Mouse (Mus musculus) C2C12 (cell line): ENCODE results near the gene Mecom. TPM values are rescaled to one million over a fixed set of nuclear protein-coding genes. Genes with fewer than 3 reads are reported as not detected.

Experiments used
- H3K27me3 ChIP-seq: one replicate; pipeline ENCODE4 v1.6.1; 2011; ENCODE audit not compliant: control insufficient read depth, insufficient read depth, insufficient read length
- H3K36me3 ChIP-seq: one replicate; pipeline ENCODE4 v1.6.1; 2011; ENCODE audit not compliant: control insufficient read depth, insufficient read depth
- H3K4me3 ChIP-seq: one replicate; pipeline ENCODE4 v1.5.1; 2011; ENCODE audit warnings: mild to moderate bottlenecking, control low read depth; ENCODE audit not compliant: poor library complexity, insufficient read depth, severe bottlenecking
- H3K79me2 ChIP-seq: one replicate; pipeline ENCODE4 v1.6.1; 2011; ENCODE audit not compliant: control insufficient read depth, insufficient read depth
- H3K79me3 ChIP-seq: one replicate; pipeline ENCODE4 v1.6.1; 2011; ENCODE audit warnings: low read depth, control low read depth
- H3ac ChIP-seq: one replicate; pipeline ENCODE3; 2011; ENCODE audit warnings: low read depth; ENCODE audit not compliant: control insufficient read depth, insufficient read length
- CEBPB ChIP-seq: IDR thresholded peaks from one replicate; pipeline ENCODE4 v1.6.1; 2011; ENCODE audit warnings: low read depth, mild to moderate bottlenecking, control low read depth, moderate library complexity
- CTCF ChIP-seq: IDR thresholded peaks from one replicate; pipeline ENCODE4 v1.5.1; 2011; ENCODE audit not compliant: control insufficient read depth, insufficient read depth, insufficient read length
- FOSL1 ChIP-seq: IDR thresholded peaks from one replicate; pipeline ENCODE4 v1.8.0; 2011; ENCODE audit warnings: mild to moderate bottlenecking, low read length; ENCODE audit not compliant: poor library complexity, insufficient read depth, severe bottlenecking
- MAX ChIP-seq: IDR thresholded peaks from one replicate; pipeline ENCODE4 v1.6.1; 2011; ENCODE audit warnings: mild to moderate bottlenecking, control low read depth
- MYOD1 ChIP-seq: IDR thresholded peaks from one replicate; pipeline ENCODE4 v1.6.1; 2011; ENCODE audit warnings: low read depth; ENCODE audit not compliant: control insufficient read depth, insufficient read length
- MYOG ChIP-seq: IDR thresholded peaks from one replicate; pipeline ENCODE4 v1.6.1; 2011; ENCODE audit not compliant: control insufficient read depth, insufficient read length; ENCODE audit errors: extremely low read depth
- USF1 ChIP-seq: IDR thresholded peaks from one replicate; pipeline ENCODE4 v1.6.1; 2011; ENCODE audit warnings: low read depth, mild to moderate bottlenecking, control low read depth, moderate library complexity
- polyA plus RNA-seq: library from polyadenylated mRNA; unstranded; fragments of >200 nt; fragmentation: generic; extraction: Trizol; gene quantifications from one replicate; pipeline ENCODE4 v1.2.1, GENCODE M21; 2012; ENCODE audit warnings: missing spikeins

Mecom gene
- polyA plus RNA-seq, 1 experiment = 1.3 TPM

- TF ChIP-seq FOSL1 = no peak
- TF ChIP-seq MYOD1 = no peak
- TF ChIP-seq MYOG = no peak
- no peak for TF ChIP-seq CTCF
- no peak for TF ChIP-seq CEBPB
- no peak for TF ChIP-seq MAX
- no peak for TF ChIP-seq USF1
- Histone ChIP-seq H3K79me2 (no peaks in the 10 kb centered on the region), H3K4me3 (no peak overlapping the region), H3K36me3 (no peaks in the 10 kb centered on the region), H3K27me3 (no peaks in the 10 kb centered on the region), H3ac (no peak overlapping the region), H3K79me3 (no peaks in the 10 kb centered on the region)
Measured at GRCm38 (mm10) chr3:30460890-30461578, 86.8 kb downstream of the Mecom start.

- no peak for TF ChIP-seq CEBPB
- no peak for TF ChIP-seq MYOD1
- no peak for TF ChIP-seq MYOG
- TF ChIP-seq MAX = no peak
- no peak for TF ChIP-seq CTCF
- no peak for TF ChIP-seq FOSL1
- no peak for TF ChIP-seq USF1
- no peaks in the 10 kb centered on the region for H3K79me2 ChIP-seq
- H3K36me3 ChIP-seq = no peaks in the 10 kb centered on the region
- H3K4me3 ChIP-seq = no peak overlapping the region
- H3ac ChIP-seq = no peak overlapping the region
- no peaks in the 10 kb centered on the region for H3K27me3 ChIP-seq
- no peaks in the 10 kb centered on the region for H3K79me3 ChIP-seq
Measured at GRCm38 (mm10) chr3:30459626-30460025, 88.2 kb downstream of the Mecom start.

DNA sequence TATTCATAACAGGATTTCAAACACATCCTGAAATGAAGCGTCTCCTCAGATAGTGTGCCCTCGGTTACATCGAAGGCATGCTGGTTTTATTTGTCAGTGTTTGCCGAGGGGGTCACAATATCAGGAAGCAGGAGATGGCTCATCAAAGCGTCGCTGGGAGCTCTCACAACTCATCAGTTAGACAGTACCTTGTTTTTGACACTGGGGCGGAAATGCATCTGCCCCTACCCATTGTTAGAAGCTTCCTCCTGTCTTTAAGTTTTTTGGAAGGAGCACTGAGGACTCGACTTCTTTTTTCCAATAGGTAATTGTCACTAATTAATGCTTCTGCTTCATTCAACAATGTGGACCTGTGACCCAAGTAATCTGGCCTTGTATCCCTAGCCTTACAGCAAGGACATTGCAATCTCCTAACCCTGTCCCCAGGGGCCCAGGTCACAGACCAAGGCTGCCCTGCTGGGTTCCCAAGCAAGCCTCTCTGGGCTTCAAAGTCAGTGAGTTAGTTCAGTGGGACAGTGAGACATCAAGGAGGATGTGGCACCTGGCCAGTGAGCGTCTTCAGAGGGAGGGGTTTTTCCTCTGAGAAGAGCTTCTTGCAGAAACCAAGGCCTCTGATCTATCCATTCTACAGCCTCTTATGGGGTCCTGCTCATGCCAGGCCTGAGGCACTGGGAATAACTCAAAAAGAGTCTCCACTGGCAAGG is 89.7 kb downstream of the Mecom start:
- no peaks in the 10 kb centered on the region for H3K27me3 ChIP-seq

GRCm38 (mm10) chr3:30455902-30456301 is 91.9 kb downstream of the Mecom start:
- H3K79me3 ChIP-seq = no peaks in the 10 kb centered on the region
- no peak overlapping the region for H3K4me3 ChIP-seq
- H3K79me2 ChIP-seq = no peaks in the 10 kb centered on the region
- H3ac ChIP-seq = no peak overlapping the region
- TF ChIP-seq MYOG (no peak), MYOD1 (no peak), CTCF (no peak), FOSL1 (no peak), USF1 (no peak), MAX (no peak), CEBPB (no peak)
- H3K36me3 ChIP-seq = no peaks in the 10 kb centered on the region
- no peaks in the 10 kb centered on the region for H3K27me3 ChIP-seq

More for the DNA sequence above, 89.7 kb downstream of the Mecom start:
- no peaks in the 10 kb centered on the region for H3K79me2 ChIP-seq
- no peak overlapping the region for H3ac ChIP-seq
- no peak overlapping the region for H3K4me3 ChIP-seq
- no peaks in the 10 kb centered on the region for H3K79me3 ChIP-seq
- no peak for TF ChIP-seq FOSL1
- no peaks in the 10 kb centered on the region for H3K36me3 ChIP-seq

DNA sequence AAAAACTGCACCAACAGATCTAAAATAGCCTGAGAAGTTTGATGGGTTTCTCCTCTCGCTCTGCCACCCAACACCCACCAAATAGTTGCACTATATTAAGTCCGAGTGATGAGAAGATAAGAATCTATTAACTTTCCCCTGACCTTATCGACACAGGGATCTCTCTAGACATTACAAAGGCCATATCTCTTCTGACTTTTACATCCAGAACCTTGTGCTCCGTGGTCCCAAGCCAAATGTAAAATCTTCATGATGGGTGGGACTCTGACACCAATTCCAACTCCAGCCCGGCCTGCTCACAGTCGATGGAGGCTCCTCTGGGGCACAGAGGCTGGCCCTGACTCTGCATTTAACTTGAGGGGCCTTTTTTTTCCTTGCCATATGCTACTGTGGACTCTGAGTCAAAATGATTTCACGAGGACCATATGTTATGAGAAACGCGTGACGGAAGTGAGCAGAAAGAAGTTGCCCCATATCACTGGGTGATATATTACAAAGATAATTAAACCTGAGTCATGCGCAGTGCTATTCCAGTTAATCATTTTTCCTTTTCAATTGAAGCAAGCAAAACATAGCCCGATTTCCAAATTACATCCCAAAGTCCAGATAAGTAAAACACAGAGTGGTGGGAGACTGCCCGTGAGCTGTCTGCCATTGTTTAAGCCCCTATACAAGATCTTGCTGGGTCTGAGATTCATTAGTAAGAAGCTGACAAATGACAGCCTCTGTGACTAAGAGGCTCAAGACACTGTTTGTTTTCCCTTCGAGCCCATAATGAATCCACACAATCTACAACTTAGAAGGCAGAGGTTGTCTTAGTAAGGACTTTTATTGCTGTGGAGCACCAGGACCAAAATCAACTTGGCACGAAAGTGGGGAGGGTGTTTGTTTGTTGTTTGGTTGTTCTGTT is 94.0 kb downstream of the Mecom start:
- TF ChIP-seq USF1 = no peak
- Histone ChIP-seq H3K36me3 (no peaks in the 10 kb centered on the region), H3K79me3 (no peaks in the 10 kb centered on the region), H3K79me2 (no peaks in the 10 kb centered on the region), H3ac (no peak overlapping the region), H3K27me3 (no peaks in the 10 kb centered on the region), H3K4me3 (no peak overlapping the region)

GRCm38 (mm10) chr3:30453046-30453445 is 94.8 kb downstream of the Mecom start:
- no peak overlapping the region for H3K4me3 ChIP-seq
- H3ac ChIP-seq = no peak overlapping the region
- TF ChIP-seq MAX = no peak
- no peak for TF ChIP-seq FOSL1
- no peak for TF ChIP-seq USF1
- no peaks in the 10 kb centered on the region for H3K27me3 ChIP-seq
- no peaks in the 10 kb centered on the region for H3K79me2 ChIP-seq
- H3K36me3 ChIP-seq = no peaks in the 10 kb centered on the region
- H3K79me3 ChIP-seq = no peaks in the 10 kb centered on the region
